Mouse (Mus musculus): ENCODE data around the gene Cdh13.

DNA sequence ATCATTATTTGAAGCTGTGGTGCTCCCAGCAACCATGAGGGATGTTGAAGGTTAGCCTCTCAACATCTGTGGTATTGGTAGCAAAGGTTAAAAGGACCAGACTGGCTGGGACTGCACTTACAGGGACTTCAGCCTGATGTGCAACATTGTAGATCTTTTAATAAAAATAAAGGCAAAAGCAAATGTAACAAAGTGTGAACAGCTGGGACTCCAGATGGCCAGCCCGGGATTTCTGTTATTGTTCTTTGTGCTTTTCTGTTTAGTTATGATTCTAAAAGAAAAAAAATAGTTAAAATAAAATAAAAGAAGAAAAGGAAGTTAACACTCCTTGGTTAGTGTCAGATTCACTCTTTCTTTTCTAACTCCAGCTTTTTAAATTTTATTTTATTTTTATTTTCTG lies 717.1 kb downstream of the Cdh13 start:
- TF ChIP-seq POLR2A (IDR thresholded peaks at IDR 0.05; ENCODE audit: insufficient read length, low read depth) (no peak), MAX (IDR thresholded peaks at IDR 0.05; ENCODE audit: low read depth) (no peak), REST (IDR thresholded peaks at IDR 0.05; ENCODE audit: insufficient read depth, insufficient read length) (no peak), USF1 (IDR thresholded peaks at IDR 0.05; ENCODE audit: low read depth) (no peak), TCF3 (IDR thresholded peaks at IDR 0.05; ENCODE audit: insufficient read length, low read depth) (no peak), POLR2AphosphoS2 (IDR thresholded peaks at IDR 0.05; ENCODE audit: insufficient read length, low read depth) (no peak), E2F4 (IDR thresholded peaks at IDR 0.05; ENCODE audit: insufficient read depth) (no peak), CEBPB (IDR thresholded peaks at IDR 0.05; ENCODE audit: insufficient read depth, poor library complexity, severe bottlenecking) (no peak), MYOG (IDR thresholded peaks at IDR 0.05; ENCODE audit: control insufficient read depth in 1 of 3, insufficient read depth in 1 of 3, insufficient read length in 2 of 3, low read depth in 2 of 3) (no peak)

Measured in myocyte (in vitro differentiated cells).